Mouse (Mus musculus): ENCODE measurements around the gene Zwilch. TPM values are rescaled to one million over a fixed set of nuclear protein-coding genes. Genes with fewer than 3 reads are reported as not detected.

Zwilch gene
- polyA plus RNA-seq, 2 experiments from 2014 or later = 5.6 to 7.7 TPM

GRCm38 (mm10) chr9:64100442-64100841 is 72.5 kb downstream of the Zwilch start:
- ATAC-seq = no peak

- ATAC-seq = no peak
Observed at GRCm38 (mm10) chr9:64098282-64098681, 74.6 kb downstream of the Zwilch start.

GRCm38 (mm10) chr9:64094083-64094482 is 78.8 kb downstream of the Zwilch start:
- no peak for ATAC-seq

GRCm38 (mm10) chr9:64089004-64089403 is 83.9 kb downstream of the Zwilch start:
- ATAC-seq = no peak

GRCm38 (mm10) chr9:64088346-64088745 is 84.6 kb downstream of the Zwilch start:
- ATAC-seq = no peak

- no peak for ATAC-seq
Observed at GRCm38 (mm10) chr9:64087461-64088235, 85.3 kb downstream of the Zwilch start.

Other genes starting within 250 kb of the Zwilch start
- gene Smad6, start 151.0 kb downstream of the Zwilch start, polyA plus RNA-seq (2017; shearing (Covaris generic)) = not detected
- not detected for gene Lctl, start 56.0 kb downstream of the Zwilch start, polyA plus RNA-seq (2017; shearing (Covaris generic))
- gene Rpl4, start 271 bp upstream of the Zwilch start, polyA plus RNA-seq (2017; shearing (Covaris generic)) = 1,000 to 10,000 TPM; 3,242 to 3,314 TPM
- 10 to 100 TPM; 52.3 to 56.8 TPM for gene Snapc5, start 6.2 kb upstream of the Zwilch start, polyA plus RNA-seq (2017; shearing (Covaris generic))
- 10 to 100 TPM in 1 of 2 experiments, 1 to 10 TPM in 1; 4.4 to 12.2 TPM for gene Uchl4, start 62.1 kb upstream of the Zwilch start, polyA plus RNA-seq (2017; shearing (Covaris generic))
- 10 to 100 TPM; 22.9 to 26.6 TPM for gene Map2k1, start 80.5 kb upstream of the Zwilch start, polyA plus RNA-seq (2017; shearing (Covaris generic))
- 10 to 100 TPM; 74.5 to 93.6 TPM for gene Tipin, start 108.5 kb upstream of the Zwilch start, polyA plus RNA-seq (2017; shearing (Covaris generic))
- gene Dis3l, start 168.2 kb upstream of the Zwilch start, polyA plus RNA-seq (2017; shearing (Covaris generic)) = 1 to 10 TPM; 9.5 to 9.8 TPM
- under 1 TPM; 0.14 to 0.28 TPM for gene Megf11, start 212.5 kb upstream of the Zwilch start, polyA plus RNA-seq (2017; shearing (Covaris generic))

Data from activated CD4-positive, CD25-positive, alpha-beta regulatory T cell, adult 4 months (primary cell).